Mouse (Mus musculus) gastrocnemius, postnatal 25 days (tissue): ENCODE data around the gene Ice1. TPM values are rescaled to one million over a fixed set of nuclear protein-coding genes. Genes with fewer than 3 reads are reported as not detected.

Experiments
- DNase-seq: peaks from one replicate; pipeline ENCODE4 v3.0.0; 2022
- total RNA-seq, 2 experiments: library from RNA; stranded (reverse); gene quantifications; 1 replicate in 1 of 2; 2 replicates in 1 of 2; pipeline ENCODE4 v1.2.3; 2021

The Ice1 gene
- total RNA-seq, 2 experiments from 2014 or later, result 16.2 to 16.3 TPM

GRCm38 (mm10) chr13:70574216-70574615 is 63.2 kb downstream of the Ice1 start:
- no peak for DNase-seq

- DNase-seq, result no peak
These were observed 69.5 kb downstream of the Ice1 start for GRCm38 (mm10) chr13:70567889-70568288.

GRCm38 (mm10) chr13:70553456-70553855 is 84.0 kb downstream of the Ice1 start:
- DNase-seq, result no peak

GRCm38 (mm10) chr13:70547457-70547856 is 90.0 kb downstream of the Ice1 start:
- DNase-seq, result no peak

- no peak for DNase-seq
These were observed 92.2 kb downstream of the Ice1 start for GRCm38 (mm10) chr13:70545261-70545660.

GRCm38 (mm10) chr13:70539842-70540241 is 97.6 kb downstream of the Ice1 start:
- no peak for DNase-seq

- no peak for DNase-seq
These were observed 104.0 kb downstream of the Ice1 start for GRCm38 (mm10) chr13:70533412-70533811.

- no peak for DNase-seq
These were observed 104.7 kb downstream of the Ice1 start for GRCm38 (mm10) chr13:70532719-70533118.

- no peak for DNase-seq
These were observed 119.8 kb downstream of the Ice1 start for GRCm38 (mm10) chr13:70517651-70518050.

- no peak for DNase-seq
These were observed 122.4 kb downstream of the Ice1 start for GRCm38 (mm10) chr13:70515004-70515403.

GRCm38 (mm10) chr13:70510199-70510598 is 127.2 kb downstream of the Ice1 start:
- DNase-seq, result no peak

GRCm38 (mm10) chr13:70509375-70510016 is 127.9 kb downstream of the Ice1 start:
- no peak for DNase-seq

- no peak for DNase-seq
These were observed 128.6 kb downstream of the Ice1 start for GRCm38 (mm10) chr13:70508708-70509374.

Other genes with a start within 250 kb of the Ice1 start
- 1 to 10 TPM in 1 of 2 experiments, under 1 TPM in 1; 0.90 to 1.1 TPM for gene Adamts16, start 204.2 kb upstream of the Ice1 start, total RNA-seq